Mouse (Mus musculus) megakaryocyte, embryonic 14.5 days (primary cell): ENCODE measurements around the gene AW209491.

Experiments
- FLI1 ChIP-seq: IDR thresholded peaks from 2 replicates; pipeline ENCODE4 v1.6.1; 2012; ENCODE audit warnings: low read length, inconsistent platforms, mixed read lengths
- GATA1 ChIP-seq: IDR thresholded peaks from 3 replicates; pipeline ENCODE4 v1.6.1; 2012; ENCODE audit warnings: mixed read lengths, low read length, inconsistent platforms, borderline replicate concordance

- TF ChIP-seq GATA1 = no peak
- no peak for TF ChIP-seq FLI1
These were observed 19.3 kb downstream of the AW209491 start for GRCm38 (mm10) chr13:14649301-14649700.
